Mouse (Mus musculus) liver, postnatal 0 days (tissue): Measurements from ENCODE around the gene Ly9.

ENCODE experiments used
- CTCF ChIP-seq: sonication (generic); IDR thresholded peaks from 2 replicates; pipeline ENCODE4 v1.5.1; 2016; ENCODE audit warnings: antibody characterized with exemption, low read depth
- EP300 ChIP-seq: IDR thresholded peaks from 2 replicates; pipeline ENCODE4 v1.6.1; 2016; ENCODE audit warnings: antibody characterized with exemption, low read depth, mild to moderate bottlenecking

- TF ChIP-seq CTCF (no peak), EP300 (no peak)
These were observed 9.8 kb upstream of the Ly9 start for GRCm38 (mm10) chr1:171616881-171617515.
